Mouse (Mus musculus): ENCODE measurements around the gene Lrp4. TPM values are rescaled to one million over a fixed set of nuclear protein-coding genes. Genes with fewer than 3 reads are reported as not detected.

The Lrp4 gene
- polyA plus RNA-seq, 1 experiment from 2014 or later, result 18.9 TPM

DNA sequence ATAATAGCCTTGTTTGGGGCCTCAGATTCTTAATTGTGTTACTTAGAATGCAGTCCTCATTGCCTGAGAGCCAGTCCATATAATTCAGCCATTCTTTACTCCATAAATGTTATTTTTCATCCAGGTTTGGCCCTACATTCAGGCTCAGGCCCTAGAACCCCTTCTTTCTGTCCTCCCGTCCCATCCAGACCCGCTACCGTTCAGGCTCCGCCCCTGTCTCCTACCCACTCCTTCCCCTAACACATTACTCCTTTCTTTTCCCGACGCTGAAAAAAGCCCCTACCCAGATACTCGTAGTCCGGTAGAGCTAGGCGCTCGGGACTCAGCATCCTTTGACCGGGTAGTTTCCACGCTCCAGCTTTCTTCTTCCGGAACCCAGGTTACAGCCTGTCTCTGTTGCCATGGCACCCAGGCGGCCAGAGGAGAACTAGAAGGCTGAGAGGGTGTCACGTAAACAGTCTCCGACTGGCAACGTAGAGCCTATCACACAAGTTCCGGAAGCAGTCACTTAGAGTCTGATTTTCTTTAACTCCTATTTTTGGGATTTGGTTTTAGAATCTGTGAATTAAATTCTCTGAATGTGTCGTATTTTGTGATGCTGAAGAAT, 12.9 kb upstream of the Lrp4 start, which contains the start of gene 1110051M20Rik:
Gene 1110051M20Rik (minus strand): TSS at position 419 of the 607 bp plus-strand sequence.
- peak within 1 kb of the TSS; percentile 45 for H3K4me3 ChIP-seq (ENCODE audit: low read depth, low read length)
- DNase-seq (ENCODE audit: low spot score) (peak; percentile 95), ATAC-seq (peak; percentile 82)
- no peak within 1 kb of the TSS for H3K27ac ChIP-seq (ENCODE audit: low read length)
- H3K9me3 ChIP-seq (ENCODE audit: low read length), result no peaks in the 10 kb centered on the region
- no peak within 1 kb of the TSS for H3K9ac ChIP-seq (replicated peaks; ENCODE audit: low read depth)
- H3K27me3 ChIP-seq (replicated peaks; ENCODE audit: insufficient read depth, low read length), result no peaks in the 10 kb centered on the region
- WGBS, result 1% methylated on average over 19 of the region's 19 CpGs
- no peaks in the 10 kb centered on the region for H3K36me3 ChIP-seq (ENCODE audit: insufficient read depth, low read length)
- peaks cover 14% of the 10 kb centered on the region; the same call in 1 of the 2 replicates for H3K4me1 ChIP-seq (ENCODE audit: insufficient read depth, low read depth, low read length)
- H3K4me2 ChIP-seq (replicated peaks; ENCODE audit: low read depth, low read length), result peak within 1 kb of the TSS; percentile 66
- TF ChIP-seq EP300 (IDR thresholded peaks at IDR 0.05) (no peak), CTCF (IDR thresholded peaks at IDR 0.05) (no peak)

DNA sequence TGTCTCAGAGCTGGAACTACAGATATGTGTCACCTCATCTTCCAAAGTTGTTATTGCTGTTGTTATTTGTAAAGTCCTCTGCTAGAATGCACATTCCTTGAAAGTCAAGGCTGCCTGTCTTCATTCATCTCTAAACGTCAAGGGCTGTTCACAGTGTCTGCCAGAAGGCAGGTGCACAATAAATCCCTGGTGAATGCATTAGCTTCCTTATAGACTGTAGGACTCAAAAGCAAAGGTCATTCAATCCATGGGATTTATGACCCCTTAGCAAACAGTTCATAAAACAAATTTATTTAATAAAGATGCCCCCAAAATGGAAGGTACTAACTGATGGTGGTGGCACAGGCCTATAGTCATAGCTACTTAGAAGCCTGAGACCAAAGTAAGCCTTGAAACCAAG, 7.6 kb upstream of the Lrp4 start:
- WGBS, result 58% methylated on average over 1 of the region's 1 CpGs
- no peak overlapping the region for H3K4me2 ChIP-seq (replicated peaks; ENCODE audit: low read depth, low read length)
- H3K4me1 ChIP-seq (ENCODE audit: insufficient read depth, low read depth, low read length), result no peaks in the 10 kb centered on the region
- H3K9me3 ChIP-seq (ENCODE audit: low read length), result no peaks in the 10 kb centered on the region
- no peak overlapping the region for H3K27ac ChIP-seq (ENCODE audit: low read length)
- TF ChIP-seq CTCF (IDR thresholded peaks at IDR 0.05), result no peak
- no peak for TF ChIP-seq EP300 (IDR thresholded peaks at IDR 0.05)
- ATAC-seq (no peak), DNase-seq (ENCODE audit: low spot score) (no peak)
- H3K4me3 ChIP-seq (ENCODE audit: low read depth, low read length), result no peak overlapping the region
- H3K9ac ChIP-seq (replicated peaks; ENCODE audit: low read depth), result no peak overlapping the region
- H3K36me3 ChIP-seq (ENCODE audit: insufficient read depth, low read length), result no peaks in the 10 kb centered on the region
- no peaks in the 10 kb centered on the region for H3K27me3 ChIP-seq (replicated peaks; ENCODE audit: insufficient read depth, low read length)

GRCm38 (mm10) chr2:91450316-91450715, 7.0 kb upstream of the Lrp4 start:
- WGBS, result 36% methylated on average over 9 of the region's 9 CpGs
- Histone ChIP-seq H3K9ac (replicated peaks; ENCODE audit: low read depth) (no peak overlapping the region), H3K4me2 (replicated peaks; ENCODE audit: low read depth, low read length) (no peak overlapping the region), H3K9me3 (ENCODE audit: low read length) (no peaks in the 10 kb centered on the region), H3K36me3 (ENCODE audit: insufficient read depth, low read length) (no peaks in the 10 kb centered on the region), H3K27ac (ENCODE audit: low read length) (no peak overlapping the region), H3K4me1 (ENCODE audit: insufficient read depth, low read depth, low read length) (no peaks in the 10 kb centered on the region), H3K4me3 (ENCODE audit: low read depth, low read length) (no peak overlapping the region), H3K27me3 (replicated peaks; ENCODE audit: insufficient read depth, low read length) (no peaks in the 10 kb centered on the region)
- DNase-seq (ENCODE audit: low spot score), result no peak
- TF ChIP-seq EP300 (IDR thresholded peaks at IDR 0.05), result no peak
- TF ChIP-seq CTCF (IDR thresholded peaks at IDR 0.05), result no peak
- ATAC-seq, result peak; percentile 38; the same call in 1 of the 2 replicates

GRCm38 (mm10) chr2:91452658-91453057, 4.7 kb upstream of the Lrp4 start:
- no peaks in the 10 kb centered on the region for H3K9me3 ChIP-seq (ENCODE audit: low read length)

GRCm38 (mm10) chr2:91453231-91454075, 3.9 kb upstream of the Lrp4 start:
- DNase-seq (ENCODE audit: low spot score) (no peak), ATAC-seq (no peak)
- Histone ChIP-seq H3K4me2 (replicated peaks; ENCODE audit: low read depth, low read length) (no peak overlapping the region), H3K27ac (ENCODE audit: low read length) (no peak overlapping the region), H3K4me1 (ENCODE audit: insufficient read depth, low read depth, low read length) (no peaks in the 10 kb centered on the region; the same call in 1 of the 2 replicates), H3K9me3 (ENCODE audit: low read length) (no peaks in the 10 kb centered on the region), H3K27me3 (replicated peaks; ENCODE audit: insufficient read depth, low read length) (no peaks in the 10 kb centered on the region), H3K4me3 (ENCODE audit: low read depth, low read length) (no peak overlapping the region), H3K36me3 (ENCODE audit: insufficient read depth, low read length) (no peaks in the 10 kb centered on the region), H3K9ac (replicated peaks; ENCODE audit: low read depth) (no peak overlapping the region)
- WGBS, result 62% methylated on average over 9 of the region's 9 CpGs
- no peak for TF ChIP-seq EP300 (IDR thresholded peaks at IDR 0.05)

More at GRCm38 (mm10) chr2:91452658-91453057, 4.7 kb upstream of the Lrp4 start:
- no peak overlapping the region for H3K4me3 ChIP-seq (ENCODE audit: low read depth, low read length)
- DNase-seq (ENCODE audit: low spot score), result no peak
- H3K36me3 ChIP-seq (ENCODE audit: insufficient read depth, low read length), result no peaks in the 10 kb centered on the region
- TF ChIP-seq CTCF (IDR thresholded peaks at IDR 0.05), result no peak
- no peak for TF ChIP-seq EP300 (IDR thresholded peaks at IDR 0.05)
- no peak for ATAC-seq
- no peak overlapping the region for H3K4me2 ChIP-seq (replicated peaks; ENCODE audit: low read depth, low read length)
- no peaks in the 10 kb centered on the region for H3K27me3 ChIP-seq (replicated peaks; ENCODE audit: insufficient read depth, low read length)
- 35% methylated on average over 8 of the region's 8 CpGs for WGBS
- no peak overlapping the region for H3K9ac ChIP-seq (replicated peaks; ENCODE audit: low read depth)
- no peak overlapping the region for H3K27ac ChIP-seq (ENCODE audit: low read length)
- no peaks in the 10 kb centered on the region; the same call in 1 of the 2 replicates for H3K4me1 ChIP-seq (ENCODE audit: insufficient read depth, low read depth, low read length)

DNA sequence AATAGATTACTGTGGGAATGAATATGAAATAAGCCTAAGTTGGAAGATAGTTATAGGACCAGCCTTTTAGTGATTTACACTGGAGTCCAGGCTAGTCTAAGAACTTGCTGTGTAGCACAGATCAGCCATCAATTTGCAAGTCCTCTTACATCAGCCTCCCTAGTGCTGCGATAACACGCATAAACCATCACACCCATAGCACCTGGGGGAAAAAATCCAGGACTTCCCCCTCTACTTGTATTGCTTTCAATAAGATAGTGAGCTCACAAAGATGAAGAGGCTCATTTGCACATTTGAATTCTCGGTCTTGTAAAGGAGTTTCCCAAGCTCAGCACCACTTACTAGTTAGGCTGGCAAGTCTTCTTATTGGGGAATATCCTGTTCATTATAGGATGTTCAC, 2.9 kb upstream of the Lrp4 start:
- no peaks in the 10 kb centered on the region; the same call in 1 of the 2 replicates for H3K4me1 ChIP-seq (ENCODE audit: insufficient read depth, low read depth, low read length)
- no peak overlapping the region for H3K9ac ChIP-seq (replicated peaks; ENCODE audit: low read depth)
- H3K36me3 ChIP-seq (ENCODE audit: insufficient read depth, low read length), result no peaks in the 10 kb centered on the region
- DNase-seq (ENCODE audit: low spot score) (no peak), ATAC-seq (no peak)
- 84% methylated on average over 3 of the region's 3 CpGs for WGBS
- TF ChIP-seq EP300 (IDR thresholded peaks at IDR 0.05) (no peak), CTCF (IDR thresholded peaks at IDR 0.05) (no peak)
- H3K4me2 ChIP-seq (replicated peaks; ENCODE audit: low read depth, low read length), result no peak overlapping the region
- no peak overlapping the region for H3K4me3 ChIP-seq (ENCODE audit: low read depth, low read length)
- no peaks in the 10 kb centered on the region for H3K27me3 ChIP-seq (replicated peaks; ENCODE audit: insufficient read depth, low read length)
- no peaks in the 10 kb centered on the region for H3K9me3 ChIP-seq (ENCODE audit: low read length)
- H3K27ac ChIP-seq (ENCODE audit: low read length), result no peak overlapping the region

All from lung, postnatal 0 days (tissue).